Mouse (Mus musculus) hindbrain, embryonic 15.5 days (tissue): ENCODE measurements around the gene Mepce. TPM values are rescaled to one million over a fixed set of nuclear protein-coding genes. Genes with fewer than 3 reads are reported as not detected.

Experiments
- ATAC-seq: fragments of 200-750 bp; cut with Nextera tagmentation; 2 replicates; pipeline ENCODE4 v1.8.0; 2017; ENCODE audit warnings: low read depth, moderate number of reproducible peaks, moderate TSS enrichment; ENCODE audit not compliant: low FRiP score
- H3K27ac ChIP-seq: fragments of 300-500 bp; sonication (generic); replicated peaks from 2 replicates; pipeline ENCODE4 v1.5.1; 2015; ENCODE audit warnings: mild to moderate bottlenecking, inconsistent platforms
- H3K27me3 ChIP-seq: fragments of 300-500 bp; sonication (generic); 2 replicates; pipeline ENCODE4 v1.6.1; 2015; ENCODE audit warnings: control low read depth, inconsistent platforms
- H3K36me3 ChIP-seq: fragments of 300-500 bp; sonication (generic); 2 replicates; pipeline ENCODE4 v1.6.1; 2015; ENCODE audit warnings: control low read depth, inconsistent platforms
- H3K4me1 ChIP-seq: fragments of 300-500 bp; sonication (generic); replicated peaks from 2 replicates; pipeline ENCODE4 v1.6.1; 2015; ENCODE audit warnings: control low read depth, inconsistent platforms
- H3K4me2 ChIP-seq: fragments of 300-500 bp; sonication (generic); 2 replicates; pipeline ENCODE4 v1.6.1; 2015; ENCODE audit warnings: moderate library complexity, mild to moderate bottlenecking, inconsistent platforms
- H3K4me3 ChIP-seq: fragments of 300-500 bp; sonication (generic); 2 replicates; pipeline ENCODE4 v1.5.1; 2015; ENCODE audit warnings: mild to moderate bottlenecking, inconsistent platforms
- H3K9ac ChIP-seq: fragments of 300-500 bp; sonication (generic); 2 replicates; pipeline ENCODE4 v1.6.1; 2015; ENCODE audit warnings: inconsistent platforms
- H3K9me3 ChIP-seq: fragments of 300-500 bp; sonication (generic); 2 replicates; pipeline ENCODE4 v1.6.1; 2016; ENCODE audit warnings: control low read depth, inconsistent platforms
- WGBS: fragments of 180-500 bp; shearing (Covaris S2); methylation state at CpG from one replicate; pipeline ENCODE4 v1.1.7; 2015; 5-methylcytosine and 5-hydroxymethylcytosine counted together
- polyA plus RNA-seq: library from polyadenylated mRNA; unstranded; fragments of >200 nt; fragmentation: Nextera tagmentation; extraction: Ambion mirVana; gene quantifications from 2 replicates; pipeline ENCODE4 v1.2.1, GENCODE M21; 2015

The Mepce gene
- polyA plus RNA-seq, 1 experiment from 2014 or later: 11.0 TPM

DNA sequence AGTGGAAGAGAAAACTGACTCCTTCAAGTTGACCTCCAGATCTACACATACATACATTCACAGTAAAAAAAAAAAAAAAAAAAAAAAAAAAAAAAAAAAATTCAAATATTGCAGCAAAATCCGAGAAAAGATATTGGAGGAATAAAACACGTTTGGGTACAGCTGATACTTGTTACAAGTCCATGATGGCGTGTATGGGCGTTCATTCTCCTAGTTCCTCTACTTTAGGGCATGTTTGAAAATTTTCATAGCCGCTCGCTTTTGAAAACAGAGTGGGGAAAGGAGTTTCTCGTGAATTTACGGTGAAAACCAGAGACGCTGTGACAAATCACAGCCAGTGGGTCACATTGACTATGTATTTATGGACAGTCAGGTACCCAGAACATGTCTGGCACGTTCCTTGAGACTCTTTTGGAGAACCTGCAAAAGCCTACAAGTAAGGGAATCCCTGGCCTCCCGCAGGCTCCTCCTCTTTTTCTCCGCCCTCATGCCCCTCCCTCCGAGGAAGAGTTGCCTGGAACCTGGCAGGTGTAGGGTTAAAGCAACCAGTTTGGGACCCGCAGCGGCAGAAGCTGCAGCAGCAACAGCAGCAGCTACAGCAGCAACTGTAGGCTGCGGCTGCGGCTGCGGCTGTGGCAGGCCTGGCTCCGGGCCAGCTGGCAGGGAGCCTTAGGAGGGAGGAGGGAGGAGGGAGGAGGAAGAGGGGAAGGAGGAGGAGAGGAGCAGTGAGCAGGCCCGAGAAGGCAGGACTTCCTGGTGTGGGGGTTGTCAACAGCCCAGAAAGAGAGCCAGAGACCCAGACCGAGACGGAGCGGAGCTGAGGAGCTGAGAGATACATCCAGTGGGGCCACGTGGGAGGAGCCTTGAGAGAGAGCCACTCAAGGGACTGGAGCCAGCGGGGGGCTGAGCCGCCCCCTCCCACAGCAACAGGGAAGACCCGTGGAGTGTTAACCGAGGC, 42.0 kb downstream of the Mepce start, which contains the start of gene Tsc22d4:
Gene Tsc22d4 (plus strand): TSS at position 517 of the 958 bp plus-strand sequence.
- 4% methylated on average over 28 of the region's 28 CpGs for WGBS
- Histone ChIP-seq H3K4me3 (peak within 1 kb of the TSS; percentile 54), H3K4me2 (peak within 1 kb of the TSS; percentile 89), H3K27ac (peak within 1 kb of the TSS; percentile 85), H3K9ac (peak within 1 kb of the TSS; percentile 68), H3K4me1 (peaks cover 46% of the 10 kb centered on the region), H3K36me3 (no peaks in the 10 kb centered on the region), H3K9me3 (no peaks in the 10 kb centered on the region), H3K27me3 (no peaks in the 10 kb centered on the region)
- peak; percentile 86 for ATAC-seq

DNA sequence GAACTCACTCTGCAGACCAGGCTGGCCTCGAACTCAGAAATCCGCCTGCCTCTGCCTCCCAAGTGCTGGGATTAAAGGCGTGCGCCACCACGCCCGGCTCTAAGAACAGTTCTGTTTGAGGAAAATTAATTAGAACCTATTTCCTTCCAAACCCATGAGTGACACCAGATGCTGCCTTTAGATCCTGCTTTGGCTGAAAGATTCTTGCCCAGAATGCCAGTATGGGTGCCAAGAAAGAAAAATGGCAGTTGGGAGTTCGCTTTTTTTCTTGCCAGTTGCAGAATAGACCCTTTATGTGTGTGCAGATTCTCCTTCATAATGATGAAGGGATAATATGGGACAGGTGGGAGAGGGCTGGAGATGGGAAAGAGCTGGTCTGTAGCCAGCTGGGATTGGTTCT, 43.3 kb downstream of the Mepce start:
- WGBS: 88% methylated on average over 7 of the region's 7 CpGs
- no peak for ATAC-seq
- H3K4me3 ChIP-seq: no peak overlapping the region
- H3K27me3 ChIP-seq: no peaks in the 10 kb centered on the region
- H3K9me3 ChIP-seq: no peaks in the 10 kb centered on the region
- H3K36me3 ChIP-seq: no peaks in the 10 kb centered on the region
- H3K4me2 ChIP-seq: no peak overlapping the region
- peaks cover 50% of the 10 kb centered on the region for H3K4me1 ChIP-seq
- H3K27ac ChIP-seq: no peak overlapping the region
- no peak overlapping the region for H3K9ac ChIP-seq

DNA sequence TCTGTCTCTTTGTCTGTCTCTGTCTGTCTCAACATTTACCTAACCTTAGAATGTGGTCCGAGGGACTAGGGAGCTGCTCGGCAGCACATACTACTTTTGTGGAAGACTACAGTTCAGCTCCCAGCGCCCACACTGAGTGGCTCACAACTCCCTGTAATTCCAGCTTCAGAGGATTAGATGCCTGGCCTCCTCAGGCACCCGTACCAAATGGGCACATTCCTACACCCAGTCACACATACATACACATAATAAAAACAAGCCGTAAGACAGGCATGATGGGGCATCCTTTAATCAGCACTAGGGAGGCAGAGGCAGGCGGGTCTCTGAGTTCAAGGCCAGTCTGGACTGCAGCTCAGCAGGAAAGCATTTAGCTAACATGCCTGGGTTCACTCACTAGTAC, 44.6 kb downstream of the Mepce start:
- no peaks in the 10 kb centered on the region for H3K9me3 ChIP-seq
- no peak overlapping the region for H3K4me2 ChIP-seq
- H3K27me3 ChIP-seq: no peaks in the 10 kb centered on the region
- 0 out of 2 replicates have a peak, but pooled peaks cover 3% of the 10 kb centered on the region for H3K36me3 ChIP-seq
- no peak overlapping the region for H3K4me3 ChIP-seq
- 94% methylated on average over 6 of the region's 6 CpGs for WGBS
- peaks cover 50% of the 10 kb centered on the region for H3K4me1 ChIP-seq
- no peak overlapping the region for H3K27ac ChIP-seq
- no peak for ATAC-seq
- H3K9ac ChIP-seq: no peak overlapping the region

DNA sequence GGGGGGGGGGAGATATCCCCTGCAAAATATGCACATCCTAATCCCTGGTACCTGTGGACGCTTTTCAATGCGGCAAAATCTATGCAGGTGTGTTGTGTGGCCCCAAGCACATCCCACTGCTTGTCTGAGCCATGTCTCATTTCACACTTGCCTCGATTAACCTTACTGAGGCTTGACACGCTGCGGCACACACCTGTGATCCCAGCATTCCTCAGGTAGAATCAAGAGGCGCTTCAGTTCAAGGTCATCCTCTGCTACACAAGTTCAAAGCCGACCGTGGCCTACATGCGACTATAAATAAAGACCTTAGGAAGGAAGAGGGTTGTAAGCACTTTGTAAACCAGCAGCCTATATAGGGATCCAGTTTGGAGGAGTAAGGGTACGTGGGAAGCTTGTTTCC, 45.4 kb downstream of the Mepce start:
- Histone ChIP-seq H3K36me3 (0 out of 2 replicates have a peak, but pooled peaks cover 5% of the 10 kb centered on the region), H3K4me2 (peak overlapping the region; percentile 94), H3K9me3 (no peaks in the 10 kb centered on the region), H3K27me3 (no peaks in the 10 kb centered on the region), H3K4me1 (peaks cover 47% of the 10 kb centered on the region), H3K4me3 (peak overlapping the region; percentile 64), H3K9ac (no peak overlapping the region), H3K27ac (no peak overlapping the region)
- WGBS: 71% methylated on average over 10 of the region's 10 CpGs
- ATAC-seq: no peak

DNA sequence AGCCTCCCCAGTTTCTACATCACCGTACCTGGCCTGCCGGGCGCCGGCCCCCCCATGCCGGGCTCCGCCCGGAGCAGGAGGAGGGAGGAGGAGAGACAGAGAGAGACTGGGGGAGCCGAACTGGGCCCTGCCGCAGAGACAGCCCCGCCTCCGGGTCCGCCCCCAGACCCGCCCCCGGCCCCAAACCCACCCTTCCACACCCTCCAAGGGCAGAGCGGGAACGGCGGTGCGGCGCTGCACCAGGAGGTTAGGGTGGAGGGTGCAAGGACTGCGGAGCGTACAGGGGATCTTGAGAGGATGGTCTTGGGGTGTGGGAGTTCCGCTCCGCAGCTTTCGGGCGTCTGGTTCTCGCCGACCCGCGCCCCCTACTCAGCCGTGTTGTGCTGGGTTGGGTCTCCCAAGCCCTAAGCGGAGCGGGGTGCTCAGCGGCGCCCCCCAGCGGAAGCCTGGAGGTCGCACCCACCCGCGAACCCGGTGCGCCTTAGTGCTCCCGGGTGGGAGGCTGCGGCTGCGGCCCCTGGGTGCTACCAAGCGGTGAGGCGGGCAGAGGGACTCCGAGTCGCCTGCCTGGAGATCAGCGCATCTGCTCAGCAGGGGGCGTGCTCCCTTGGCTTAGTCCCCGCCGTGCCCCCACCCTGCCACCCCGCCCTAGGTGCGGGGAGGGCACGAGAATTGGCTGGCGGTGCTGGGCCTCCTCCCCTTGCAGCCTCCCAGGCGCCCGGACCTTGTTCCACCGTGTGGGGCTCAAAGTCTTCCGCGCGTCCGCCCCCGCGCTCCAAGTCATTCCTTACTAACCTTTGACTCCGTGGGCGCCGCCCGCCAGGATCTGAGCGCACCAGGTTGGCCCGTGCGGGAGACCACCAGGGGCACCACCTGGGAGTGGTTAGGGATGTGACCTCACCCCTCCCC, 46.2 kb downstream of the Mepce start, which contains the start of gene Nyap1:
Gene Nyap1 (minus strand): TSS at position 585 of the 909 bp plus-strand sequence.
- Histone ChIP-seq H3K36me3 (0 out of 2 replicates have a peak, but pooled peaks cover 10% of the 10 kb centered on the region), H3K9me3 (no peaks in the 10 kb centered on the region), H3K27me3 (no peaks in the 10 kb centered on the region), H3K4me2 (peak within 1 kb of the TSS; percentile 94), H3K4me3 (peak within 1 kb of the TSS; percentile 64), H3K4me1 (peaks cover 41% of the 10 kb centered on the region), H3K9ac (peak within 1 kb of the TSS; percentile 62), H3K27ac (peak within 1 kb of the TSS; percentile 93)
- ATAC-seq: peak; percentile 90
- WGBS: 0% methylated on average over 64 of the region's 71 CpGs

DNA sequence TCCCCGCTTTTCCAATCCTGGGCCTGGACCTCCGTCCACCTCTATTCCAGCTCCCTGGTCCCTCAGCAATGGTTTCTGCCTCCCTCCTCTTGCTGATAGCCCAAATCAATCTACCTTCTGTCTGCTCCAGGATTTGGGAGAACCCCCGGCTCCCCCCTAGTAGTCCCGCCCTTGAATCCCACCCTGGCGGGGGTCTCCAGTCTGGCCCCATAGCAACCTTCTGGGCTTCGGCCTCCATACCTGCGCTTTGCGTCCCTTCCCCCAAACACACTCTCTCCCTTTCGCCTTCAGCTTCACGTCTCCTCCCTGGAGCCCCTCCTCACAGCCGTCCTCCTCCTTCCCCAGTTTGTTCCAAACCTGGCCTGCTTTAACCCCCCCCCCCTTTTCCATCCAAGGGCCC, 46.9 kb downstream of the Mepce start:
- Histone ChIP-seq H3K36me3 (peaks cover 16% of the 10 kb centered on the region), H3K9me3 (no peaks in the 10 kb centered on the region), H3K4me1 (peaks cover 43% of the 10 kb centered on the region), H3K27me3 (no peaks in the 10 kb centered on the region), H3K4me3 (peak overlapping the region; percentile 64), H3K9ac (peak overlapping the region; percentile 62), H3K4me2 (peak overlapping the region; percentile 94), H3K27ac (peak overlapping the region; percentile 93)
- WGBS: 4% methylated on average over 11 of the region's 11 CpGs
- no peak; the same call in 1 of the 2 replicates for ATAC-seq

DNA sequence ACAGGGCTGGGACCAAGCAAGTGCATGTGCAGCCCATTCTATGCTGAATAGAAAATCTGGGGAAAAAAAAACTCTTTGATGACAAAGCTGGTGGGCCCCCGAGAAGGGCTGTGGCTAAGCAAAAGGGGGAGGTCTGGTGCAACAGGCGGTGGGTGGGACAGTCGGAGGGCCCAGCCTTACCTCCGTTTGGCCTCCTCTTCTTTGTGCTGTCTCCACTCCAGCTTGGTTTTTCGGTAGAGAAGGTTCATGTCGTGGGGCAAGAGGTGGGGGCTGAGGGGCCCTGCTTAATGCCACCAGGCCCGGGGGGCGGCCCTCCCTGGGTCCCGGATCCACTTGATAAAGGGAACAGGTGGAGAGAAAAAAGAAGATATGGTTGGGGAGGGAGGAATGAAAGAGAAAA, 48.0 kb downstream of the Mepce start:
- Histone ChIP-seq H3K4me2 (peak overlapping the region; percentile 94), H3K9ac (peak overlapping the region; percentile 62), H3K9me3 (no peaks in the 10 kb centered on the region), H3K27me3 (no peaks in the 10 kb centered on the region), H3K36me3 (peaks cover 17% of the 10 kb centered on the region), H3K4me3 (peak overlapping the region; percentile 64), H3K4me1 (peaks cover 50% of the 10 kb centered on the region), H3K27ac (peak overlapping the region; percentile 93)
- 31% methylated on average over 9 of the region's 9 CpGs for WGBS
- ATAC-seq: no peak

DNA sequence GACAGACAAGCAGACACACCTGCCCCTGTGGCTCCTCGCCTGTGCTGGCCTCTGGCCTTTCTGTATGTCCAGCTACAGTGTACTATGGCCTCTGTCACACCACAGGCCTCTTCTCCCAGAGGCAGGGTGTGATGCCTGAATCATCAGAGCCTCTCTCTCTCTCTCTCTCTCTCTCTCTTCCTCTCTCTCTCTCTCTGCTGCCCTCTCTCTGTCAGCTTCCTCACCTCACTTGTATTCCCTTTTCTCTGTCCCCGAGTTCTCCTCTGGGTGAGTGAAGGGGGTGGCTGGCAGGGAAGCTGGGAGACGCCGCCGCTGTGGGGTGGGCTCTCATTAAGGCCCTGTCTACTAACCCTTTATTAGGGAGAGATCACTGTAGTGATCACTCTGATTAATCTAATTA, 48.9 kb downstream of the Mepce start:
- H3K36me3 ChIP-seq: peaks cover 17% of the 10 kb centered on the region
- WGBS: 31% methylated on average over 5 of the region's 5 CpGs
- H3K9me3 ChIP-seq: no peaks in the 10 kb centered on the region
- no peak for ATAC-seq
- peaks cover 59% of the 10 kb centered on the region for H3K4me1 ChIP-seq
- peak overlapping the region; percentile 64 for H3K4me3 ChIP-seq
- H3K9ac ChIP-seq: peak overlapping the region; percentile 62
- H3K4me2 ChIP-seq: peak overlapping the region; percentile 94
- no peaks in the 10 kb centered on the region for H3K27me3 ChIP-seq
- H3K27ac ChIP-seq: peak overlapping the region; percentile 93

DNA sequence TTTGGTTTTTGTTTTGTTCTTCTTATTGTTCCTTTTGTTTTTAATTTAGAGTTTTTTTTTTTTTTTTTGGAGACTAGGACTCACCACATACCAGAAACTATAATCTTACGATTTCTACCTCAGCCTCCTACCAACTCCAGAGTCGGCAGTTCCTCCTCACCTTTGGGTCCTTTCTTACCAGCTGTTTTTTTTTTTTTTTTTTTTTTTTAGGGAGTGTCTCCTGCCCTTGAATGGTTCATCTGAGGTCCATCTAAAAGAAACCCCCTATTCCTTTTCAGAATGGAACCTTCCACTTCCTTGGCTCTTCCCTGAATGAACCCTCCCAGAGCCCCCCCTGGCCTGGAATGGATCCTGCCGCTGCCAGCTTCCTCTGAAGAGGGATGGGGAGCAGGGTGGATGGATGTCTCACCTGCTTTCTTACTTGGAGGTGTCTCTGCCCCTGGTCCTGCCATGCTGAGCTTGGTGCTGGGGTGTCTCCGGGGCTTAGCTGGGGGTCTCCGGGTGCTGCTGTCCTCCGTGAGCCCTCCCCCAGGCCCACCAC, 50.0 kb downstream of the Mepce start:
- H3K27me3 ChIP-seq: no peaks in the 10 kb centered on the region
- H3K9ac ChIP-seq: 0 out of 2 replicates have a peak overlapping the region, but pooled peaks have one; percentile 62
- no peaks in the 10 kb centered on the region for H3K9me3 ChIP-seq
- no peak for ATAC-seq
- H3K4me2 ChIP-seq: peak overlapping the region; percentile 94
- 83% methylated on average over 6 of the region's 6 CpGs for whole genome bisulfite sequencing
- peaks cover 23% of the 10 kb centered on the region for H3K36me3 ChIP-seq
- H3K27ac ChIP-seq: peak overlapping the region; percentile 93
- peak overlapping the region; percentile 2; the same call in 1 of the 2 replicates for H3K4me3 ChIP-seq
- peaks cover 67% of the 10 kb centered on the region for H3K4me1 ChIP-seq

DNA sequence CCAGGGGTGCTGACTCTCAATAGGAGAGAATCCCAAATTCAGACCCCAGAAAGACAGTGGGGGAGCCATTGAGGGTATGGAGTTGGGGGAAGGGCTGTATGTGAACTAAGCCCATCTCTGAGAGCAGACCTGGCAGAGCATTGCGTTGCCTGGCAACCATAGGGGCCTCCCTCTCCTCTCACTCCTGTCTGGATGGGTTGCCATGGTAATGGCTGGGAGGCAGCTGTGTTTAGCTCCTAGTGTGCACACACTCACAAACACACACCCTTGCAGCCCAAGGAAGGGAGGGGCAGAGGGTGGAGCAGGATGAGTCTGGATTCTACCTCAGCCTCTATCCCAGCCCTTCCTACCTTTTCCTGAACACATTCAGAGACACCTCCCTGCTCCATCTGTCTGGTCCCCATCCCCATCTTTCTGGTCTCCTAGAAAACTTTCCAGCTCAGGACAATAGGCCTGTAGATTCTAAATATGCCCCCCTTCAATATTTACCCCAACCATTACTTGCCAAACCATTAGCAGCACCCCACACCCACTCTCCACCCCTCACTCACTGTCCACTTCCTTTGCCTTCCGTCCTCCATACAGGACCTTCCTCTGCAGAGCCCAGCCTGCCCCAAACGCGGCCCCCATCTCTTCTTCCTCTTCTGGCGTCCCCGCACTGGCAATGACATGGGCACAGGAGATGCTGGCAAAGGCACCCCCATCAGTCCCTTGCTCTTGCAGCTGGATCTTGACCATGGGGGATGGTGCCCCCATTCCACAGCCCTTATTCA, 53.0 kb downstream of the Mepce start:
- Histone ChIP-seq H3K4me3 (peak overlapping the region; percentile 30), H3K9me3 (no peaks in the 10 kb centered on the region), H3K36me3 (peaks cover 40% of the 10 kb centered on the region), H3K4me2 (peak overlapping the region; percentile 58), H3K9ac (peak overlapping the region; percentile 39), H3K4me1 (peaks cover 57% of the 10 kb centered on the region), H3K27ac (peak overlapping the region; percentile 92), H3K27me3 (no peaks in the 10 kb centered on the region)
- 35% methylated on average over 6 of the region's 6 CpGs for whole genome bisulfite sequencing
- ATAC-seq: peak; percentile 94
